Mouse (Mus musculus): ENCODE data around the gene Cyth3. TPM values are rescaled to one million over a fixed set of nuclear protein-coding genes. Genes with fewer than 3 reads are reported as not detected.

Gene Cyth3
- 10 to 100 TPM; 44.2 to 48.9 TPM for total RNA-seq (2023)

DNA sequence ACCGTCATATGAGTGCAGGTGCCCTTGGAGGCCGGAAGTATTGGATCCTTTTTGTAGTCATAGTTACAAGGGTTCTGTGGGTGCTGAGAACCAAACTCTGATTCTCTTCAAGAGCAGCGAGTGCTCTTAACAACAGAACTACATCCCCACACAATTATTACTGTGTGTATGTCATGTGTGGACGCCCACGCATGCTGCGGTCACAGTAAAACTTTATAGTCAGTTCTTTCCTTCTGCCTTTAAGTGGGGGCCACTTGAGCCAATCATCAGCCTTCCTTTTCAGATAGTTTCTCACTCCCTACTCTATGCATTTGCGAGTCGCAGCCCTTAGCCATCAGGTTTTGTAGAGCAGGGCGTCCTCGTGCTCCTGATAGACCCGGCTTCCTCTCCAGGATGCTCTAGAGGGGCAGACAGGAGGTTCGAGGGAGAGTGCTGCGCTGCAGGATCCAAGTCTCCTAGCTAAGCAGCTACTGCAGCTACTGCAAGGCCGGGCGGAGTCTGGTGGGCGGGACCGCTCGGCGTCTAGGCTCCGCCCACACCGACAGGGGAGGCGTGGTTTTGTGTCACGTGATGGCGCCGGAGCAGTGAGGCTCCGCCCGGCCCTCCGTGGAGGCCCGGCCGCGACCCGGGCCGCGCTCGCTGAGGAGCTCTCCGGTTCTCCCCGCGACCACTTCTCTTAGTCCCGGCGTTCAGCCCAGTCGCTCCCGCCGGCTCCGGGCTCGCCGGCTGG lies at the start of gene Cyth3:
Gene Cyth3 (plus strand): TSS at position 555 of the 730 bp plus-strand sequence.

GRCm38 (mm10) chr5:143732180-143732891 lies 110.1 kb downstream of the Cyth3 start, which contains the start of gene Usp42:
Gene Usp42, minus strand, starts transcription at chr5:143732280.

Other genes with a start within 250 kb of the Cyth3 start
- 10 to 100 TPM; 28.6 to 35.0 TPM for gene Kdelr2, start 218.6 kb upstream of the Cyth3 start, total RNA-seq (2023)
- gene Daglb, start 157.9 kb upstream of the Cyth3 start, total RNA-seq (2023): 1 to 10 TPM; 9.4 to 10.0 TPM
- gene Rac1, start 94.4 kb upstream of the Cyth3 start, total RNA-seq (2023): 100 to 1,000 TPM; 287 to 289 TPM
- gene Usp42, start 109.8 kb downstream of the Cyth3 start, total RNA-seq (2023): 10 to 100 TPM; 35.6 to 36.0 TPM
- 10 to 100 TPM; 39.7 to 41.4 TPM for gene Eif2ak1, start 195.3 kb downstream of the Cyth3 start, total RNA-seq (2023)

Measured in T-cell, adult 66 days (primary cell).